Mouse (Mus musculus) liver, adult 2 months (tissue): ENCODE data around the gene Capn1.

Experiments used
- CTCF ChIP-seq: fragments of 200-500 bp; IDR thresholded peaks from 2 replicates; pipeline ENCODE4 v1.5.1; 2011; ENCODE audit warnings: low read depth, low read length, control low read depth
- POLR2A ChIP-seq: fragments of 200-500 bp; IDR thresholded peaks from 2 replicates; pipeline ENCODE4 v1.6.1; 2011; ENCODE audit warnings: low read length, control low read depth; ENCODE audit not compliant: insufficient read depth; ENCODE audit errors: extremely low read depth

DNA sequence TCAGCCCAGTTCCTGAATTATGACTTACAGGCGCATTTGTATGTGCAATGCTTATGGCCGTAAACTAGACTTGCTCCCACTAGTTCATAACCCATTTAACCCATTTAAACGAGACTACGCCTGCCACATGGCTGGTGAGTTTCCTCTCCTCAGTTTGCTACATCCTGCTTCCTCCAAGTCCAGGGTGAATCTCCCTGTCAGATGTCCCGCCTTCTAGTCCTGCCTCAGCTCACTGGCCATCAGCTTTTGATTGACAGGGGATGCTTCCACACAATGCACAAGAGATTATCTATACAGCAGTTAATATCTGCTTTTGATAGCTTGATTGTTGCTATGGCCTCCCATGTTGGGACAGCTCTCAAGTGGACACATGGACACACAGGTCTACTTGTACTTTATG, 38.6 kb upstream of the Capn1 start:
- TF ChIP-seq CTCF (no peak), POLR2A (no peak)
